Mouse (Mus musculus): Measurements from ENCODE around the gene Dnajc11.

Gene Dnajc11

GRCm38 (mm10) chr4:152009076-152010051 lies 75.9 kb downstream of the Dnajc11 start:
- DNase-seq = peak; percentile 53 to 73

- DNase-seq = peak; percentile 62 to 83
Measured at GRCm38 (mm10) chr4:152010091-152010706, 76.7 kb downstream of the Dnajc11 start.

- no peak for DNase-seq
Measured at GRCm38 (mm10) chr4:152010707-152011134, 77.2 kb downstream of the Dnajc11 start.

GRCm38 (mm10) chr4:152011171-152011760 lies 77.8 kb downstream of the Dnajc11 start:
- DNase-seq = no peak

- DNase-seq = no peak
Measured at GRCm38 (mm10) chr4:152012109-152012508, 78.6 kb downstream of the Dnajc11 start.

GRCm38 (mm10) chr4:152013036-152013813 lies 79.7 kb downstream of the Dnajc11 start:
- DNase-seq = peak; percentile 84 to 86

GRCm38 (mm10) chr4:152019073-152019472 lies 85.6 kb downstream of the Dnajc11 start:
- no peak for DNase-seq

- no peak for DNase-seq
Measured at GRCm38 (mm10) chr4:152020024-152020423, 86.5 kb downstream of the Dnajc11 start.

- no peak for DNase-seq
Measured at GRCm38 (mm10) chr4:152021568-152022097, 88.1 kb downstream of the Dnajc11 start.

- DNase-seq = no peak
Measured at GRCm38 (mm10) chr4:152022506-152022905, 89.0 kb downstream of the Dnajc11 start.

- no peak for DNase-seq
Measured at GRCm38 (mm10) chr4:152024525-152024924, 91.0 kb downstream of the Dnajc11 start.

GRCm38 (mm10) chr4:152026751-152027508 lies 93.4 kb downstream of the Dnajc11 start:
- DNase-seq = peak in 1 of 2 experiments; percentile 69

- peak; percentile 98 to 99 for DNase-seq
Measured at GRCm38 (mm10) chr4:152027524-152027923, 94.0 kb downstream of the Dnajc11 start, which contains the start of gene Zbtb48. Gene Zbtb48, minus strand, starts transcription at chr4:152027671.

- no peak for DNase-seq
Measured at GRCm38 (mm10) chr4:152028456-152028855, 95.0 kb downstream of the Dnajc11 start.

- peak in 1 of 2 experiments; percentile 50 for DNase-seq
Measured at GRCm38 (mm10) chr4:152029087-152029486, 95.6 kb downstream of the Dnajc11 start.

- DNase-seq = no peak
Measured at GRCm38 (mm10) chr4:152029997-152030396, 96.5 kb downstream of the Dnajc11 start.

All from kidney, postnatal 36 days (tissue).